Mouse (Mus musculus) left cerebral cortex, postnatal 25 days (tissue): ENCODE results near the gene Nfix. TPM values are rescaled to one million over a fixed set of nuclear protein-coding genes. Genes with fewer than 3 reads are reported as not detected.
"Not testable (repeated sequence)": the region's sequence is repeated elsewhere in the genome, so short reads cannot be mapped to it uniquely, and the experiment has no call there.

ENCODE experiments used
- DNase-seq, 2 experiments: peaks; one replicate each; pipeline ENCODE4 v3.0.0; 2022; ENCODE audit warnings: low spot score in 2 of 2, mixed read lengths in 1 of 2
- intact Hi-C: fragments of 180-260 bp; cut with DNase I; formaldehyde crosslinking; loops from one replicate; pipeline ENCODE4 v1.15.1; 2025
- total RNA-seq, 2 experiments: library from RNA; stranded (reverse); gene quantifications; 2 replicates each; pipeline ENCODE4 v1.2.3; 2021

The Nfix gene
- total RNA-seq, 2 experiments from 2014 or later, result 273 to 322 TPM

DNA sequence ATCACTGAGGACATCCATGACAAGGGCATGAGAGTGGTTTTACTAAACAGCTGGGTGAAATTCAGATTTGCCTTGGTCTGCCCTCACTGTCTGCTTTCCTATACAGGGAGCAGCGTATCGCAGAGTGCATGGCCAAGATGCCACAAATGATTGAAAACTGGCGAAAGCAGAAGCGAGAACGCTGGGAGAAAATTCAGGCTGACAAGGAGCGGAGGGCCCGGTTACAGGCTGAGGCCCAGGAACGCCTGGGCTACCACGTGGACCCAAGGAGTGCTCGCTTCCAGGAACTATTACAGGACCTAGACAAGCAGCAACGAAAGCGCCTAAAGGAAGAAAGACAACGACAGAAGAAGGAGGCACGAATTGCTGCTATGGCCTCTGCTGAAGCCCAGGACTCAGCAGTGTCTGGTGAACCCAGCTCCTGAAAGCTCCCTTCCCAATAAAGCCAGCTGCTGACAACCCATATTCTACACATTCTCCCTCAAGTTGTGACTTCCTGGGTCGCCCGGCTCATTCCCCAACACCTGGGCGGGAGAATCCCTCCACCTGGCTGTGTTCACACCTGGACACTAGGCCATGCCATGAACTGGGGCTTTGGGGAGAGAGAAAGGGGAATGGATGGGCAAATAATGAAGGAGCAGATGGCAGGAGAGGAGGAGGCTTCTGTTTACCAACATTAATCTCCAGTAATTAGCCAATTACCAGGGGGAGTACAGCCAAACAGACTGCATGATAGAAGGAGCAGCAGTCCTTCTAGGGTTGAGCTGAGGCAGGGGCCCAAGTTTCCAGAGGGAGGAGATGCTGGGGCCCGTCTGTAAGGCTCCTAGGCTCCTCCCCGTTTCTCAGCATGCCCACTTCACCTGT lies 34.1 kb upstream of the Nfix start:
- no peak for DNase-seq
- intact Hi-C loops, result no loop called here

DNA sequence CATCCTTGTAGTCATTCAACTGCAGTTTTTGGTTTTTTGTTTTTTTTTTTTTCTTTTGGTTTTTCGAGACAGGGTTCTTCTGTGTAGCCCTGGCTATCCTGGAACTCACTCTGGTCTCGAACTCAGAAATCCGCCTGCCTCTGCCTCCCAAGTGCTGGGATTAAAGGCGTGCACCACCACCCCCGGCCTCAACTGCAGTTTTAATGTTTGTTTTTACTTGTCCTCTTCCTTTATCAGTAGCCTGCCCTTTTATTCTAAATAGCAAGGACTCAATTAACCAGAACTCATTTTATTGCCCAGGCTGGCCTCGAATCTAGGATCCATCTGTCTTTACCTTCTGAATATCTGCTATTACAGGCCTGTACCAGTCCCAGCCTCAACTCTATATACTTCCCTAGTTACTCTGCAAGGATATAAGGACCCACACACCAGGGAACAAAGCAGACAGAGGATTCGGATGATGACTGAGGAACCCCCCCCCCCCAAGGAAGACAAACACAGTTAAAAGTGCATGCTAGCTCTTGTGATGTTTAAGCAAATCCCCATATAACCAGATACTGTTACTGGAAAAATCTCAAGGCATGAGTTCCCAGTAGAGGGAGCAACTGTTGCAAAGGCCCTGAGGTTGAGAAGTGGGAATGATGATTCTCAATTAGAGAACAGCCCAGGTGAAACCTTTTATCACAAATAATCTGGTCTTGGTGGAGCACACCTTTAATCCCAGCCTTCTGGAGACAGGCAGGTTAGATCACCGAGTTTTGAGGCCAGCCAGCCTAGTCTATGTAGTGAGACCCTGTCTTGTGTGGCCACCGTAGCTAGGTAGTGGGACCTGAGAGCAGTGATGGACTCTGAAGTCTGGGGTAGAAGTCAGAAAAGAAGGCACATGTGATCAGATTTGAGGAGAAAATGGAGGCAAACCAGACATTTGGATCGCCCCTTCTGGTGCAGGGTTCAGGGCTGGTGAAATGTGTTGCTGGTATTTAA lies 32.9 kb upstream of the Nfix start:
- no peak for DNase-seq
- intact Hi-C loops, result no loop called here

DNA sequence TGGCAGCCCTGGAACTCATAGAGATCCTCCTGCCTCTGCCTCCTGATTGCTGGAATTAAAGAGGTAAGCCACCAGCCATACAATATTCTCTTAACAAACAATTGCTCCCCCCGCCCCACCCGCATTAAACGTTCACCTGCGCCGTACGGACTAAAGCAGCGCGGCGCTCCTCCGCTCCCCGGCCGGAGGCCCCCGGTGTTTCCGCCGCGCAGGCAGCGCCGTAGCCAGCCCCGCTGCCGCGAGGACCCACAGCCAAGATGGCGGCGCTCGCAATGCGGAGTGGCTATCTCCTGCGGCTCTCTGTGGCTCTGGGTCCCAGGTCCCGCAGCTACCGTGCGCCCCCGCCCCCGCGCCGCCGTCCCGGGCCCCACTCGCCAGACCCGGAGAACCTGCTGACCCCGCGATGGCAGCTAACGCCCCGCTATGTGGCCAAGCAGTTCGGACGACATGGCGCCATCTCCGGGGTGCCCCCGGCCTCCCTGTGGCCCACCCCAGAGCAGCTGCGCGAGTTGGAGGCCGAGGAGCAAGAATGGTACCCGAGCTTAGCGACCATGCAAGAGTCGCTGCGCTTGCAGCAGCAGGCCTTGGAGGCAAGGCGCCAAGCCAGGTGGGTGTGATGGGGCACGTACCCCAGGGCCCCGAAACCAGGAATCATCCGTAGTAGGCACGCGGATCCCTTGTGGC lies 32.0 kb upstream of the Nfix start:
- intact Hi-C loops, result no loop called here
- peak; percentile 80 to 83 for DNase-seq

DNA sequence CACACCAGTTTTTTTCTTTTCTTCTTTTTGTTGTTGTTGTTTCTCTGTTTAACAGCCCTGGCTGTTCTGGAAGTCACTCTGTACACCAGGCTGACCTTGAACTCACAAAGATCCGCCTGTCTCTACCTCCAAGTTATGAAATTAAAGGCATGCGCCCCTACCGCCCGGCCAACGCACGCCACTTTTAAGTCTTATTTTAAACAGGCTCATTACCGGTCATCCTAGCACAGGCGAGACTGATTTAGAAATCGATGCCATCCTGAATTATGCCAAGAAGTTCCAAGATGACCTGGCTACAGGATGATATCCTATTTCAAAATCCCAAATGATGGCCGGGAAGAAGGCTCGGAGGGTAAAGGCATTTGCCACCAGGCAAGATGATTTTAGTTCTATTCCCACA lies 31.3 kb upstream of the Nfix start, which contains the start of gene Gadd45gip1:
TSS of gene Gadd45gip1 (plus strand) at position 33 of the 400 bp plus-strand sequence.
- DNase-seq, result no peak
- intact Hi-C loops, result no loop called here

DNA sequence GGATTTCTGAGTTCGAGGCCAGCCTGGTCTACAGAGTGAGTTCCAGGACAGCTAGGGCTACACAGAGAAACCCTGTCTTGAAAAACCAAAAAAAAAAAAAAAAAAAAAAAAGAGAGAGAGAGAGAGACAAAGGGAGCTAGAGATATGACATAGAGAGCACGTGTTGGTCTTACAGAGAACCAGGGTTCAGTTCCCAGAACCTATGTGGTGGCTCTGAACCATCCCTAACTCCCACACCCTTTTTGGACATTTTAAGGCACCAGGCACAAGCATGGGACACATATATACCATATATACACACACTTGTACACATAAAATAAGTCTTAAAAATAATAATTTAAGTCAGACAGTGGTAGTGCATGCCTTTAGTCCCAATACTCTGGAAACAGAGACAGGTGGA lies 26.4 kb upstream of the Nfix start:
- intact Hi-C loops, DNase-seq: not testable (repeated sequence)

DNA sequence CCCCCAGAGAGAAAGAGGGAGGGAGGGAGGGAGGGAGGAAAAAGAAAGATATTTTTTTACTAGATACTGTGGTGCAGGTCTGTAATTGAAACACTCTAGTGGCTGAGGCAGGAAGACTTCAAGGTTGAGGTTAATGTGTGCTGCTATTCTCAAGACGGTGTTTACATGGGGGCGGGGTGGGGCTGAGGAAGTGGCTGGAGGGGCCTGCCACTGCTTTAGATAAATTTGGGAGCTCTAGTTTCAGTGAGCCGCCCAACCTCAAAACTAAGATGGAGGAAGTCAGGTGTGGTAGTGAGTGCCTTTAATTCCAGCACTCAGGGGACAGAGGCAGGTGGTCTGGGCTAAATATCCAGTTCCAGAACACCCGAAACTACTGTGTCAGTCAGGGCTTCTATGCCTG lies 25.5 kb upstream of the Nfix start:
- intact Hi-C loops, result no loop called here
- no peak for DNase-seq

DNA sequence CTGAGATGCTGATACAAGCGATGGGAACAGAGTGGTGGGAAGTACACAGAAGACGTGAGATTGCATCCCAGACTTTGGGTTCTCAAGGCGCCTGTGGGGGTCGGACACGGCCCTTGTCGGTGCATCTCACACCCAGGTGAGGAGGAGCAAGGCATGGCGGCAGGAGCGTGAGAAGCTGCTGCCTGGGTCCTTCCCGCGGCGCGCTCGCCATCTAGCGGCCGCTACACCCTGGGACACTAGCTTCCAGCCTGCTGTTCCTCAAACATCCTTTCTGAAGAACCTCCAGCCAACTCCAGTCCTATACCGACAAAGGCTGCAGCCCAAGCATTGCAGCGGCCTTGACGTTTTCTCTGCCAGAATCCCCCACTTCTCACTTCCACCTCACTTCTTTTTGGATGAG lies 23.5 kb upstream of the Nfix start:
- peak; percentile 62 to 79 for DNase-seq
- intact Hi-C loops, result no loop called here

DNA sequence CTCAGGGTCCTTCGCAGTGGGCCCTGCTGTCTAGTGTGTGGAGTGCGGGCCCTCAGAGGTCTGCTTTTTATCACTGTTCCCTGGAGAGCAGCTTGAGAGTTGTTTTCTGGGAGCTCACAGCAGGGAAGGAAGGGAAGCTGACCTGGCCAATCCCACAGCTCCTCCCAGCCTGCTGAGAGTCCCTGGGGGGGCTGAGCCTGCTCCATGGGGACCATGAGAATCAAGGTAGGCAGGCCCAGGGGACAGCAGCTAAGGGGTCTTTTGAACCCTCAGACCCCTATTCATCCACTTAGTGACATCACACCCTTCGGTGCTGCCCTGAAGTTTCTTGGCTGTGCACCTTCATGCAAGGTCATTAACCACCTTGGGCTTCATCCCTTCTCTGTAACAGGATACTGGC lies 22.6 kb upstream of the Nfix start, which contains the start of gene Dand5:
TSS of gene Dand5 (minus strand) at position 101 of the 400 bp plus-strand sequence.
- intact Hi-C loops, result no loop called here
- no peak for DNase-seq

DNA sequence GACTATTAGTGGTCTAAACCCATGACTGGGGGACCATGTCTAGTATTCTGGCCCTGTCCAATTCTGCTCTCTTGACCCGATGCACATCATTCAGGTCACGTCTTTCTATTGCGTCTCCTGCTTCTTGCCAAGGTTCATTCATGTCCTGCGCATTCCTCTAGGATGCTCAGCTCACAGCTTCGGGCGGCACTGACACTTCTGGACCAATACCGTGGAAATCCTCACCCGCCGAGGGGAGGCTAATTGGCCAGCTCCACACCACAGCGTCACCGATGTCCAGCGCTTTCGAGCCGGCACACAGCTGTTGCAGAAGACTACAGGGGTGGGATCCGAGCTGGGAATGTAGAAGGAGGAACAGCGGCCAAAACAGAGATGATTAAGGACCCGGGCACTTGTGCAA lies 16.0 kb upstream of the Nfix start:
- intact Hi-C loops, result no loop called here
- DNase-seq, result no peak

DNA sequence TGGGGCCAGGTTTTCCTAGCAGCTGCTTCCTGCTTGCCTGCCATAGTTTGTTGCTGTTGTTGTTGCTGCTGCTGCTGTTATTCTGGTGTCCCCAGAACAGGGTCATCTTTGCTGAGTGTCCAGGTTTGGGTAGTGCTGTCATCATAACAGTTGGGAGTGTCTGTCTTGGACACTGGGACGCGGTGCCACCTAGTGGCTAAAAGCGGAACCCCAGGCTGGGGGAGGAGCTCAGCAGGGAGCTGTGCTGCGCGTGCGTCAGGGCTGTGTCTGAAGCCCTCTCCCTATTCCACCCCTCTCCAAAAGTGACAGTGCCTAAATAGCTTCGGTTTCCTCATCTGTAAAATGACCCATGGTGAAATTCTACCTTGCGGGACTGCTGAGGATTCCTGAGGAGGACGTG lies 15.4 kb upstream of the Nfix start:
- intact Hi-C loops, result no loop called here
- DNase-seq, result peak; percentile 95 to 98

DNA sequence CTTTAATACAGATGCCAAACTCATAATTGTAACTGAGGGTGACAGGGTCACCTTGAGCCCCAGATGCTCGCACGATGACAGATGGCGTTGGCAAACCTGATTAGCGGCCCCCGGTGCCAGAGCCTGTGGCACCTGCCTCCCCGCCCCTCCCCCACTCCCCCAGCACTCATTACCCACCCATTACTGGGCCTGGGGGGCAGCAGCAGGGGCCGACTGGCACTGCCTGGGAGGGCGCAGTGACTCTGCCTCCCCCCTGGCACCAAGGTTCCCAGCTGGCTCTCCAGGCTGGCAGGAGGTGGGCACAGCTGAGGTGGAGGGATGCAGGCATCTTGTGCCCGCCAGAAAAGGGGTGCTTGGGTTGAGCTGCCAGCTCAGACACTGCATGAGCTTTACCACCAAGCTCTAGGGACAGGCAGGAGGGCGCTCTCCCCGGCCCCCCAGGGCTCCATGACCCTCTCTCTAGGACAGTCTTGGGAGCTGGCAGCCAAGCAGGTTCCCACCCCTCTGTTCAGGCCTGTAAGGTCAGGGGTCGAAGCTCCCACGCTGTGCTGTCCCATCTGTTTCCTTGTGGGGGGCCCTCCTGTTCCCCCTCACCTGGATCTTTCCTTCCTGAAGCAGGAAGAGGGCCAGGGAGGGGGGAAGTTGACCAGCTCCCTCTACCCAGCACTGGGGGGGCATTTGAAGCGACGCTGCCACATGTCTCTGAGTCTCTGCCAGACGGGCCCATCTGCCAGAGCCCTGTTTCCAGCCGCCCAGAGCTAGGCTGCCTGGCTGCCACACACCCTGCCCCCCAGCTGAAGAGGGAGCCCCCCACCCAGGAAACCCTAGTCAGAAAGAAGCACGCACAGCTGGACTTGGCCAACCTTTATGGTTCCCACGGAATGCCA lies 14.7 kb upstream of the Nfix start:
- no peak for DNase-seq
- intact Hi-C loops, result loop anchor here (5.0 kb wide), 1 partner anchor 177 kb away; no protein-coding TSS in a partner anchor

DNA sequence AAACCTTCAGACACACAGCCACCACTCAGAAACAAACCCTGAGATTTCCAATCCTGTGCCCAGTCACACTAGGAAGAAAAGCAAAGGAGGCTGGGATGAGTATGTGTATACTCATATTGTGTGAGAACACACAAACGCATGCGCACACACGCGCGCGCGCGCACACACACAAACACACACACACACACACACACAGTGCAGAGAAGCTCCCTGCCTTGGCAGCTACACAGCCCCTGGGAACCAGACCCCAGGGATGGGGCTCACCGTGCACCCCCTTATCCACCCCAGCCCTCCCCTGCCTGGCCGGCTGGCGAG lies 14.1 kb upstream of the Nfix start:
- intact Hi-C loops, result loop anchor here (5.0 kb wide), 1 partner anchor 177 kb away; no protein-coding TSS in a partner anchor
- DNase-seq, result no peak

DNA sequence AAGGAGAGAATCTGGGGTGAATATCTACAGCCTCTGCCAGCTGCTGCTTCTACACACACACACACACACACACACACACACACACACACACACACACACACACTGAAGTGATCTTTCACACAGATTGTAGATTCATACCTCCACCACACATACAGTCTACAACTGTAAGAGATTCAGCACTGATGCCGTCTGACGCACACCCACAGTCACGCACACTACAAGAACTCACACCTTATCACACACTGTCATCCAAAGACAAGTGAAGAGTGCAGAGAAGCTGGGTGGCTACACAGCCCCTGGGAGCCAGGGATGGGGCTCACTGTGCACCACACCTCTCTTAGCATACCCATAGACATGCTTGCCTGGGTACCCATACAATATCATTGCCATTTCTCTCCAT lies 13.7 kb upstream of the Nfix start:
- DNase-seq, result no peak
- intact Hi-C loops, result loop anchor here (2.0 to 5.0 kb wide), 4 partner anchors 105 to 221 kb away; no protein-coding TSS in a partner anchor

DNA sequence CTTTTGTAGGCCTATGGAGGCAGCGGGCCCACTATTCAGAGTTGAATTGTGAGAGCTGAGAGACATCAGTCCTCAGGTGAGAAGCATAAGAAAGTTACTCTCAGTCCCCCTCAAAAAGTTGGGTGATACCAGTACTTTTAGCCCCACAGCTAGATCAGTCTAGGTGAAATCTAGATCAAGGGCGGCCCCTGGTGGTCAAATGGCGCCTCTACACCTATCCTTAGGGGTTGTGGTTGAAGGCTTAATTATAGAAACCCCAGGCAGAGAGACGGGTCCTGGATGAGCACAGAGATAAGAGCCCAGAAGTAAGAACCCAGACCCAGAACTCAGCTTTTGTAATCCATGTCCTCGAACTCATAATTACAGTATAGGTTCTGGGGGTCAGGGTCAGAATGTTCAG lies 12.9 kb upstream of the Nfix start:
- intact Hi-C loops, result loop anchor here (2.0 to 5.0 kb wide), 4 partner anchors 104 to 220 kb away; no protein-coding TSS in a partner anchor
- peak; percentile 76 to 90 for DNase-seq

DNA sequence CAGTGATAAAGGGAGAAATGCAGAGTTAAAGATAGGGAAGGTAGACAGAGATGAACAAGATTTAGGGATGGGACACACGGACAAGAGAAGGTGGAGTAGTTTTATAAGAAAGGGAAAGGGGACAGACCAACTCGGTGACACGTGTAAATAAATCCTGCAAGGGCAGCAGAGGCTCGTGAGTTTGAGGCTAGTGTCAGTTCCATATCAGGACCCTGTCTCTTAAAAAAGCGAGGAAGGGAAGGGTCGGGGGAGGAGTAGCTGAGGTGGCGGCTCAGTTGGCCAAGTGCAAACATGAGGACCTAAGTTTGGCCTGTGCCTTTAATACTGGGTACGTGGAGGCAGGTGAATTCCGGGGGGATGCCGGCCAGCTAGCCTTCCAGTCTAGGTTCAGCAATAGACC lies 11.2 kb upstream of the Nfix start:
- no peak for DNase-seq
- intact Hi-C loops, result loop anchor here (1.0 to 5.0 kb wide), 2 partner anchors 74 to 174 kb away; no protein-coding TSS in a partner anchor

DNA sequence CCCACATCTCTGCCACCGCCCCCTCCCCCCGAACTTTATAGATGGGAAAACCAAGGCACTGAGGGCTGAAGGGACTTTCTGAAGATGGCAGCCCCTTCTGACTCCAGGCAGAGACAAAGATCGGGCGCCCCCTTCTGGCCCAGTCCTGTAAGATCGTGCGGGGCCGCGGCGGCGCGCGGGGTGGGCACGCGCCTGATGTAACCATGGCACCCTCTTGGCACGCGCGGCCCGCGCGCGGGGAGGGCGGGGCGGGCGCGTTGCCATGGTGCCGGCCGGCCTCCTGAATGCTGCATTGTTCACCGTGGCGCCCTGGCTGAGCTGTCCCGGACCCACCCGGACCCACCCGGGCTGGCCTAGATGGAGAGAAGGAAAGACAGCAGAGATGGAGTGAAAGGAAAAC lies 10.8 kb upstream of the Nfix start:
- intact Hi-C loops, result loop anchor here (1.0 to 5.0 kb wide), 2 partner anchors 74 to 174 kb away; no protein-coding TSS in a partner anchor
- peak; percentile 97 for DNase-seq

DNA sequence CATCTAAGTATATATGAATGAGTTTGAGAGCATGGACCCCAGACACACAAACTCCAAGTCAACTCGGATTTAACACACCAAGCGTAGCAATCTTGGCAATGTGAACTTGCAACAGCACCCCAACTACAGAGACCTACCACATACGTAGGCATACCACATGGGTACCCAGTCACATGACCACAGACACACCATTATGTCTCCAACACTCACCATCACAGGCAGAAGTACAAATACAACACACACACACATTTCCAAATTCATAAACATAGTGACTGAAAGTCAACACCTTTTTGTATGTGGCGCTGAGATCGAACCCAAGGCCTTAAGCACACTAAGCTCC lies 9.8 kb upstream of the Nfix start:
- DNase-seq, result no peak
- intact Hi-C loops, result loop anchor here (5.0 kb wide), 1 partner anchor 173 kb away; no protein-coding TSS in a partner anchor

DNA sequence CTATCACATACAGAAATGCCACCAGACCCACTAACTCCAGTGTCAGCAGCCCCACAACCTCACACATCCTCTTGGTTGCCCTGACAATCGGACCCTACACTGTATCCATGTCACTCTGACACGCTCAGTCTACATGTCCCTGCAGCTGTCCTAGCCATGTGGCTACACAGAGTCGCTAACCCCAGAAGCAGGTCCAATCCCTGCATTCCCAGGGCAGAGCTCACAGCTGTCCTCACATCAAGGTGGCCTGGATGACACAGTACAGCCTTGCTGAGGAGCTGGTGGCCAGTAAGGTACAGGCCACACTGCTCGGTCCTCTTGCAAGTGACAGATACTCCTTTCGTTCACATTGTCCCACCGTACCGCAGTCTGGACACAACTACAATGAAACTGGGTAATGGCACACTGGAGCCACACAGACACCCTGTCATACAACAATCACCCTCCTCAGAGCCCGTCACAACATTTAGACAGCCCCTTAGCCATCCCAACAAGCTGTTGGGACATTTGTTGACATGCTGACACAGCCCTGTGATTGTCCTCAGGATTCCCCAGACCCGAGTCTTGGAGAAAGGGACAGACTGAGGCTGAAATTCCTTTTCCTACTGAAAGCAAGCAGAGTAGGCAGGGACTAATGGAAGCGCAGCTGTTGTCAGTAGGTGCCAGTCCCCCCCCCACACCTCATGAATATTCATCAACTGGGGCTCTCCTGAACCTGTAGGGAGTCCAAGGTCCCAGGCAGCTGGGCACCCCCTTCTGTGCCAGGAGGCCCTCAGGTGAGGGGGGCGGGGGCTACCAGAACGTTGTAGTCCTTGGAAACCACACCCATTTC lies 9.2 kb upstream of the Nfix start:
- intact Hi-C loops, result no loop called here
- DNase-seq, result no peak
